Mouse (Mus musculus): ENCODE measurements at regions not wholly inside any gene's neighbourhood (a gene's known extent, or its start where the extent isn't known, plus 50 kb on each side); places are given as distances from the start of the nearest gene placed in this dataset.

DNA sequence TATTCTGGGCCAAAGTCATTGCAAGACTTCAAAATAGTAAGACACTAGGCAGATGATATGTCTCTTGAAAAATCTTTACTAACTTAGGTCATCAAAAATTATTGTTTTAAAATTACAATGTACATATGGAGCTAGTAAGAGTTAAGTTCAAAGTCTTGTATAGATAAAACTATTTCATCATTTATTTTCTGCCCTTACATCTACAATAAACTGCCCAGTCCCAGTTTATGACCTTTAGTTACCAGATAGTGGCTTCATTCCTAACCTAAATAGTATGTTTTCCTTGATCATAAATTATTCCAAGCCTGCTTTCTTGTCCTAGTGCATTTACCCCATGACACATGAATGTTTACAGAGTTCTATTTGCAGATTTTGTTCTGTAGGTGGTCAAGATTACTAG is 72.9 kb downstream of the Manea start:
- CTCF ChIA-PET, result no interaction called here
- in situ Hi-C loops (cut with MboI; ENCODE audit: low pct_unique_long_range_greater_than_20kb), result loop anchor here (25.0 kb wide), 1 partner anchor 214 kb away; no protein-coding TSS in a partner anchor
- no peaks in the 10 kb centered on the region for H3K27me3 ChIP-seq
- POLR2A ChIA-PET, result no interaction called here
- TF ChIP-seq CTCF (IDR thresholded peaks at IDR 0.05), result no peak
- no peak for DNase-seq (ENCODE audit: low read depth, low spot score)
- no peak for ATAC-seq

DNA sequence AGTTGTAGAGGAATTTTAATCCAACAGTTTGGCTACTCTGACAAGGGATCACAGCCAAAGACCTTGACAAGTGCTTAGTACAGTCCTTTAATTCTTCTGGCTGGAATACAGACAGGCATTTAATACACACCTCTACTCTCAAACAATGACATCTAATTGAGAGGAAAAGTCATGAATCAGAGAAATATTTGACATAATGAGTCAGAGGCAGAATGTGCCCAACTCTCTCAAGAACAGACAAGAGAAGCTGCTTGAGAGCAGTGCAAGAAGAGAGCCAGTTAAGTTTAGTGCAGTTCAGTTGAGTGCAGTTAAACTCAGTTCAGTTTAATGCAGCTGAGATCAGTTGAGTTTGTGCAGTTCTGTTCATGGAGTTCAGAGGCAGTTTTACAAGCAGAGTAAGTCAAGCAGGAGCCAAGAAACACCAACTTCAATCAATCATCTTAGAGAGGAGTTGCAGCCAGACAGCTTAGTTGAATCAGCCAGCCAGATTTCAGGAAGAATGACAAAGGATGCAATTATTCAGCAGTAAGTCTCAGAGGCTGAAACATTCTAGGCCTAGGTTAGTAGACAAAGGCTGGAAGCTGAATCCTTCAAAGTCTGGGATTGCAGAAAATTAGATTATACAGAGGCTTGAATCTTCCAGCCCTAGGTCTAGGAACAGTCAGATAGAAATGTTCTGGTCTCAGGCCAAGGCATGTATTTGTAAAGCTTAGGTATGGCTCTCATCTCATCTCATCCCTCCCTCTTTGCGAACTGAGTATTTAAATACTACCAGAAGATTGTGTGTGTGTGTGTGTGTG is 87.3 kb downstream of the Manea start:
- in situ Hi-C loops (cut with MboI; ENCODE audit: low pct_unique_long_range_greater_than_20kb), result loop anchor here (25.0 kb wide), 1 partner anchor 228 kb away; no protein-coding TSS in a partner anchor
- peak; percentile 12 for DNase-seq (ENCODE audit: low read depth, low spot score)
- ATAC-seq, result peak; percentile 65
- TF ChIP-seq CTCF (IDR thresholded peaks at IDR 0.05), result no peak
- H3K27me3 ChIP-seq, result no peaks in the 10 kb centered on the region
- ChIA-PET POLR2A (interaction anchor here (0.6 kb wide), 1 partner anchor 183 kb away, joined by 3 read pairs; no protein-coding TSS in a partner anchor), CTCF (interaction anchor here (1.7 kb wide), 1 partner anchor 11 kb away, joined by 6 read pairs; no protein-coding TSS in a partner anchor)

DNA sequence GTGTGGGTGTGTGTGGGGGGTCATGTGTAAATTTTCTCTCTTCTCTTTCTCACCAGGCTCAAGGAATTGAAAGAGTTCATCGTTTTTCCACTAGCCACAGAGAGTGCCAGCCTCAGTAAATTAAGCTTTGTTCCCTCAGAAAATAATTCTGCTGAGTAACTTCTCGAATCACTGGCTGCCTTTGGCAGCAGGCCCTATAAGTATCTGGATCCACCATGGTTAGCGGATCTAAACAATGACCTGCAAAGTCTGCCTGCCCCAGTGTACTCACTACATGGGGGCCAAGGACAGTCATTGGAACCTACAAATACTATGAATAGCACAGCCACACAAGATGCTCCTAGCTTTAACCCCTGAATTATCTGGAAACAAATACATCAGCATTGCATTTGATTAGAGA is 90.8 kb downstream of the Manea start:
- ChIA-PET CTCF (no interaction called here), POLR2A (interaction anchor here (0.6 kb wide), 1 partner anchor 83 kb away, joined by 5 read pairs; no protein-coding TSS in a partner anchor)
- DNase-seq (ENCODE audit: low read depth, low spot score) (no peak), ATAC-seq (no peak)
- in situ Hi-C loops (cut with MboI; ENCODE audit: low pct_unique_long_range_greater_than_20kb), result loop anchor here (25.0 kb wide), 1 partner anchor 231 kb away; no protein-coding TSS in a partner anchor
- no peaks in the 10 kb centered on the region for H3K27me3 ChIP-seq
- no peak for TF ChIP-seq CTCF (IDR thresholded peaks at IDR 0.05)

DNA sequence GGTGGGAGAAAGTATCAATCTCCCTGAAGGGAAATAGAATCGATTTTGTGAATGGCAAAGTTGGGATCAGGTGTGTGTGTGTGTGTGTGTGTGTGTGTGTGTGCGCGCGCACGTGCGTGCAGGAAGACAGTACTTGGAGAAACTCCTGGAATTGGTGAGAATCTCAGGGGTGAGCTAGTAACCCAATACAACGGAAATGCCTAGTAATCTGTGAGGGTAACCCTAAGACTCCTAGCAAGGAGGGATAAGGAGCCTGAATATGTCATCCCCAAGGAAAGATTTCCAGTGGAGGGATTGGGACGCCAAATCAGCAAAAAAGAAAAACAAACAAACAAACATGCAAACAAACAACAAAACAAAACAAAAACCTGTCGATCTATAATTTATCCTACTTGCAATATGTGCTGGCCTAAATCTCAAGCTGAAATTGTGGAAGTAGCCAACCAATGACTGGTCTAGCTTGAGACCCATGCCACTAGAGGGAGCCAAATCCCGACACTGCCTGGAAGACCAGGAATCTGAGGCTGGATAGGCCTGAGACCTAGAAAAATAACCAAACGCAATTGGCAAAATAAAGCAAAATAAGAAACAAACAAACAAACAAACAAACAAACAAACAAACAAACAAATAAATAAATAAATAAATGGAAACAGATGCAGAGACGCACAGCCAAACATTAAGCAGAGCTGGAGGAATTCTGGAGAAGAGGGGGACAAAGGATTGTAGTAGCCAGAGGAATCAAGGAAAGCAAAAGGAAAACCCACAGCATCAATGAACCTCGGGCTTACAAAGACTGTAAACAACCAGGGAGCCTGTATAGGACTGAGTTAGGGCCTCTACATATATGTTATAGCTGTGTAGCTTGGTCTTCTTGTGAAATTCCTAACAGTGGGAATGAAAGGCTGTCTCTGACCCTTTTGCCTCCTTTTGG is 98.5 kb downstream of the Manea start:
- ChIA-PET POLR2A (no interaction called here), CTCF (interaction anchor here (0.7 to 1.7 kb wide), 4 partner anchors 12 to 913 kb away, joined by 3 to 6 read pairs (median 4); no protein-coding TSS in a partner anchor)
- peak; percentile 12 for DNase-seq (ENCODE audit: low read depth, low spot score)
- in situ Hi-C loops (cut with MboI; ENCODE audit: low pct_unique_long_range_greater_than_20kb), result loop anchor here (10.0 kb wide), 1 partner anchor 297 kb away; no protein-coding TSS in a partner anchor
- TF ChIP-seq CTCF (IDR thresholded peaks at IDR 0.05), result peak; percentile 73
- H3K27me3 ChIP-seq, result no peaks in the 10 kb centered on the region
- peak; percentile 87 for ATAC-seq

DNA sequence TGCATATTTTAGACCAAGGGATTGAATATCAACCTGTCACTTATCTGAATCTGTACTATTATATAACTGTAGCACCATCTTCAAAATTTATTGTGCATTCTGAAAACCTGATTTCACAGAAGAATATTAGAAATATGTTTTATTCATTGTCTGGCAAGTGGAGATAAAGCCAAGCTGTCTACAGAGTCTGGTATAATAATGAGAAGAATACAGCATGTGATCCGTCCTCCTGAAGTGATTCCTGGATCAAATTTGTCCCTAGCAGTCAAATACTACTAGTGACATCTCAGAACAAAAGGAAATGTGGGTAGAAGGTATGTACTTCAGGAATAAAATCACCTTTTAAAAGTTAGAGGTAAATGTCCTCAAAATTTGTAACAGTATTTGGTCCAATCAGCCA is 123.4 kb downstream of the Manea start:
- in situ Hi-C loops (cut with MboI; ENCODE audit: low pct_unique_long_range_greater_than_20kb), result no loop called here

More for the DNA sequence above, 123.4 kb downstream of the Manea start:
- POLR2A ChIA-PET, result no interaction called here
- CTCF ChIA-PET, result no interaction called here
- no peak for ATAC-seq
- no peak for TF ChIP-seq CTCF (IDR thresholded peaks at IDR 0.05)
- no peak for DNase-seq (ENCODE audit: low read depth, low spot score)
- H3K27me3 ChIP-seq, result no peaks in the 10 kb centered on the region

Measured in Patski (cell line).